Mouse (Mus musculus) cerebellum, adult 11-12 months (tissue): Measurements from ENCODE around the gene Mgat4e.

Experiments
- DNase-seq: peaks from one replicate; pipeline ENCODE4 v3.0.0; 2022

The Mgat4e gene

DNA sequence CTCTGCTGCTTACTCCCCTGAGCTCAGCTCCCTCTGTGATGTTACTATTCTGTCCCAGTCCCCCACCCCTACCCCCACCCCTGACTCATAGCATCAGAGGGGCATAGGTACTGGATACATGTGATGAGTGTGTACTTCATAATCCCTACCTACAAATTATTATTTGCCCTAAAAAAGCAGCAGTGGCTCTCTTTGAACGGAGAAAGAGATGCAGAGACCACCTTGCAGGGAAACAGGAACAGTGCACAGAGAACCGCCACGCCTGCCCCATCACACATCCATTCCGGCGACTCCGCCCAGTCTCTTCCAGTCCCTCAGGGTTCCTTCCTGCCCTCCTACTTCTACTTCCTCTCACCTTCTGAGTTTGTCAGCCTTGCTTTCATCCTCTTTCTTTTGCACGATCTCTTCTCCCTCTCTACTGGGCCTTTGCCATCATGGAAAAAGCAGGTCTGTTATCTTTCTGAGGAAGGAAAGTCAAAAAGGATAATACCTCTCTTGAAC, at the start of gene Mgat4e:
Gene Mgat4e (minus strand): TSS at position 51 of the 501 bp plus-strand sequence.
- DNase-seq = no peak

GRCm38 (mm10) chr1:134597339-134598054, 48.0 kb upstream of the Mgat4e start:
- no peak for DNase-seq

GRCm38 (mm10) chr1:134591773-134592172, 42.3 kb upstream of the Mgat4e start:
- DNase-seq = no peak

DNA sequence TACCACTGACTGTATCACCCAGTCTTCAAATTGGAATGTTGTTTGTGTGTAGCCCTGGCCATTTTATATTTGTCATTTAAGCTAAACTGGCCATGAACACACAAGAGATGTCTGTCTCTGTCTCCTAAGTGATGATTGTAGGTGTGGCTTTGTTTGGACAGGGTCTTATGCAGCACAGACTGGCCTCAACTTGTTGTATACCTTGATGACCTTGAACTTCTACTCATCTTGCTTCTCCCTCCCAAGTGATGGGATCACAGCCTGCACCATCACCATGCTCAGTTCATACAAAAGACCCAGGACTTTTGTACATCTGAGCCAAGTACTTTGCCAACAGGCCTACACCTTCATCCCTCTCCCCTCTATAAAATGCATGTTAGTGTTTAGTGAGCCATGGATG, 40.2 kb upstream of the Mgat4e start:
- DNase-seq = no peak

DNA sequence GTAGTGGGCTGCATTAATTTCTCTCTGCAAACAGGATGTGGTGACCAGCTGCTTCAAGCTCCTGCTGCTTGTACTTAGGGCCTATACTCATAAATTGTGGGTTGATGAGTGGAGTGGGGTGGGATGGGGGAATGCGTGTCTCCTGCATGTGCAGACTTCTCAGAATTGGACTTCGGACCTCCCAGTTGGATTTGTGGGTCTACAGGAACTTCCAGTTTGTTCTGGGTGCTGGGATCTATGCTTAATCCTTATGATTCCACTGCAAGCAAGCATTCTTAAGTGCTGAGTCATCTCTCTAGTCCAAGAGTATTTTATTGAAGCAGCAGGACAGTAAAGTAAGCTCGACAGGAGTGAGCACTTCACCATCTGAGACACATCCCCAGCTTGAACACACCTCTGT, 34.1 kb upstream of the Mgat4e start:
- DNase-seq = no peak

GRCm38 (mm10) chr1:134580796-134581195, 31.3 kb upstream of the Mgat4e start:
- no peak for DNase-seq

GRCm38 (mm10) chr1:134577384-134578120, 28.1 kb upstream of the Mgat4e start:
- no peak for DNase-seq

GRCm38 (mm10) chr1:134573932-134574315, 24.4 kb upstream of the Mgat4e start:
- no peak for DNase-seq

GRCm38 (mm10) chr1:134573300-134573931, 23.9 kb upstream of the Mgat4e start:
- DNase-seq = no peak

- DNase-seq = no peak
These were observed 21.1 kb upstream of the Mgat4e start for GRCm38 (mm10) chr1:134570631-134571030.

DNA sequence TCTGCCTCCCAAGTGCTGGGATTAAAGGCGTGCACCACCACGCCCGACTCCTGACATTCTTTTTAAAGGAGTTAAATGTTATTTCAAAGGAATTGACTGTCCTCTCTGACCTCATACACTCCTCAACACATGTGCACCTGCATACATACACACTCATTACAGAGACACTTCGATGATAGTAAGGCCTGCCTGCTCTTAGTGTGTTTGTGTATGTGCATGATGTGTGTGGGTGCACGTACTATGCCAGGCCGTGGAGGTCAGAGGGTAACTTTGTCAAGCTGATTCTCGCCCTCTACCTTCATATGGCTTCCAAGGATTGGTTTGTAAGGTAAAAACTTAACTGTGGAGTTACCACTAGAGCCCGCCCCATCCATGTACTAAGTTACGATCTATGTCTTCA, 20.7 kb upstream of the Mgat4e start:
- DNase-seq = no peak

- DNase-seq = no peak
These were observed 18.0 kb upstream of the Mgat4e start for GRCm38 (mm10) chr1:134567511-134567910.

DNA sequence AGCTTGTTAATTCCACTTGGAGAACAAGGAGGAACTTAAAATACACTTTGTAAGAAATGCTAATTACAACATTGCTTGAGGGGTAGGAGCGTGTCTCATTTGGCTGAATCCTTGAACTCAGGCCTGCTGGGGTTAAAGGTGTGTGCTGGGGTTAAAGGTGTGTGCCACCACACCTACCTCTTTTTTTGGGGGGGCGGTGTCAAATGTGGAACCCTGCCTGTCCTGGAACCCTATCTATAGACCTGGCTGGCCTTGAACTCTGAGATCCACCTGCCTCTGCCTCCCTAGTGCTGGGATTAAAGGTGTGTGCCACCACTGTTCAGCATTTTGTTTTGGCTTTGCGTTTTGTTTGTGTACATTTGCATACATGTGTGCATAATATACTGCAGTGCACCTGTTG, 14.2 kb upstream of the Mgat4e start:
- no peak for DNase-seq

DNA sequence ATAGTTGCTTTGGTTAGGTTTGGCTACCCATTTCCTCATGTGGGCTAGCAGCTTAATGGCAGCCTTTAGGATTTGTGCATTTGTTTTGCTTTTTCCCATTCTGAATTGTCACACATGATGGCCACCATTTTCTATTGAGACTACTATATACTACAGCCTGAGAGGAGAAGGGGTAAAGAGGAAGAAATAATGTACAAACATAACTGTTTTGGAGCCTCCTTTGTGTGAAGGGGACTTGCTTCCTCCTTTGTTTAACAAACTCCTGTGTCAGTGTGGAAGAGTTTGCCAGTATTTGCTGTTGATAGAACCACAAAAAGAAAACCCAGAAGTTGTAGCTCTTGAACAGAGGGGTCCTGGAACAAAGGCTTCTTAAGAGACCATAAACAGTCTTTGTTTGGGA, 13.0 kb upstream of the Mgat4e start:
- DNase-seq = no peak

GRCm38 (mm10) chr1:134561770-134562143, 12.3 kb upstream of the Mgat4e start:
- DNase-seq = no peak

DNA sequence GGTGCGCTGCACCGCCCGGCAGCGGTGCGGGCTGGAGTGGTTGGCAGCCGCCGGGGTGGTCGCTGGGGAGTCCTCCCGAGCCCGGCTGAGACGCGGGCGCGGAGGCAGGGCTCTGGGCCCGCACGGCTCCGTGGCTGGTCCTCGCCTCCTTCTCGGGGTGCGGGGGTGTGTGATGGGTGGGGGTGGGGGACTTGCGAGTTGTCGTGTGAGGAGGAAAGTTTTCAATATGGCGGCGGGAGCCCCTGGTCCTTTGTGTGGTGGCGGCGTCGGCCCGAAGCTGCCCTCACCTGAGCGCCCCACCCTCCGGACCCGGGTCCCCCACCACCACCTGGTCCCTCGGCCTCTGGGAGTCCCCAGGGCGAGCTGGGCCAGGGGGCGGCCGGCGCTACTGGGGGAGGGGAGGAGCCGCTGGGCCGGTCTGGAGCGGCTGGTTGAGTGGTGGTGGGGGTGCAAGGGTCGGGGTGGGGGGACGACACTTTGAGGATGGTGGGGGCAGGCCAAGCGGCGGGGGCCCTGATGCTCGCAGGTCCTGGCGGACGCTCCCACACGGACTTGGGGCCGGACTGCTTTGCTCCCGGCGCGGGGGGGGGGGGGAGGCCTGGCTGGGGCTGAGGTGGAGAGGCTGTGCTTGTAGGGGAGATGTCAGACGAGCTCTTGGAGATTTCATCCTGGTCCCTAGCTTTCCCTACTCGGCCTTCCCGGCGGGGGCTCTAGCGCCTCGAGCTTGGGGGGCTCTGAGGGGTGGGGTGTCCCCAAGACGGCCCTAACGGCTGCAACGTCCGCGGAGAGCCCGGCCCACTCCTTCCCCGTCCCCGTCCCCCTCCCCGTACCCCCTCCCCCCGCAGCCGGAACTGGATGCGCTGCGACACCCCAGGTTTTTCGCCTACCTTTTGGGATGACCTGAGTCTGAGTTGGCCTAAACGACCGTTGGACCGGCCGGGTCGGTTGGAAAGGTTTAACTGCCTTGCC, 11.6 kb upstream of the Mgat4e start:
- peak; percentile 54 for DNase-seq

DNA sequence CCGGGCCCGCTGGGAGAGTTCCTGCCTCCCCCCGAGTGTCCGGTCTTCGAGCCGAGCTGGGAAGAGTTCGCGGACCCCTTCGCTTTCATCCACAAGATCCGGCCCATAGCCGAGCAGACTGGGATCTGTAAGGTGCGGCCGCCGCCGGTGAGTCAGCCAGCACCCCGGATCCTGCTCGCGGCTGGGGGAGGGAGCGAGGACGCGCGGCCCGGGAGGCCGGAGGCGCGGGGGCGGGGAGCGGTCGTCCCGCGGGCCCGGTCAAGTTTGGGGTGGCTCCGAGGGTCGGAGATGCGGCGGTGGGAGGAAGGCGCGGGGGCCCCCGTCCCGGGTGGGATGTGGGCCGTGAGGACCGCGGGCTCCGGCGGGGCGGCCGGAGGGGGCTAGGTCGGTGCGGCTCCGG, 10.9 kb upstream of the Mgat4e start:
- DNase-seq = no peak

DNA sequence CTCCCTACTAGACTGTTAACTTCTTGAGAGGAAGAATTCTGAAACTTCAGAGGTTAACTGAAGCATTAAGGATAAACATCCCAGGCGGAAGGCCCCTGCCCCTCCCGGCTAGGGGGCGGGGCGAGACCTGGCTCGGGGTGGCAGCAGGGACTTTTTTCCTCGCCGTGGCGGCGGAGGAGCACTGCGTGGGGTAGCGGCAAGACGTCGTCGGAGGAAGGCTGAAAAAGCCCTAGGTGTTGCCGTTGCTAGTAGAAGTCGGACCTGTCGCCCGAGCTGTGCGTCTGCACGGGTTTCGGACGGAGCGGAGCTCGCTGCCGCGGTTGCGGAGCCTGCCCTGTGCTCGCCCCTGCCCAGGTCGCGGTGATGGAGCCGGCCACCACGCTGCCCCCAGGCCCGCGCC, 10.5 kb upstream of the Mgat4e start, which contains the start of gene Kdm5b:
Gene Kdm5b (plus strand): TSS at position 196 of the 400 bp plus-strand sequence.
- peak; percentile 86 for DNase-seq

DNA sequence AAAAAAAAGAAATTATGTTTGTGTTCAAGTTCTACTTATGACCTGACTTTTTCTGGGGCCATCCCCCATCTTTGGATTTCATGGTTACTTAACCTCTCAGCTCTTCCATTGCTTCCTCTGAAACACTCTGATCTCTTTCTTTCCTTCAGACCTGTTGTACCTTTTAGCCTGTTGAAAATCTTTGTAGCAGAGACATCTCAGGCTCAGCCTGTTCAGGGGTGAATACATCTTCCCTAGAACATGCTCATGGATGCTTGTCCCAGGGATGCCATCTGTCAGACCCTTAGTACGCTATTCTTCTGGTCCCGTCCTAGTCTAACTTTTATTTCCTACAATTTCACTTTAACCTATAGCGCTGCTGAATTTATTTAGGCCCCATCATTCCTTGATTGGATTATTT, 9.7 kb upstream of the Mgat4e start:
- no peak for DNase-seq

DNA sequence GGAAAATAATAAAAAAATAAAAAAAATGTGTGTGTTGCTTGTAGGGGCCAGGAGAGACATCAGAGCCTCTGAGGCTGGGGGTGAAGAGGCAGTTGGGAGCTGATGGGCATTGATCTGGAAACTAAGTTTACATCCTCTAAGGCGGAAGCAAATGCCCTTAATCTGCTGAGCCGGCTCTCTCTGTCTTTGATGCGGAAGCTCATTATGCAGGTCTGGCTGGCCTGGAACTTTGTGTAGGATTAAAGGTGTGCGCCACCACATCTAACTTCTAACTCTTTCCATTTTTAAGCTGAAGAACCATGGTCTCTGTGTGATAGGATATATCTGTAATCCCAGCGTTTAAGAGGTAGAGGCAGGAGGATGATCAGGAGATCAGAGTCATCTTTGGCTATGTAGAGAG, 9.0 kb upstream of the Mgat4e start:
- no peak for DNase-seq

GRCm38 (mm10) chr1:134556671-134557218, 7.3 kb upstream of the Mgat4e start:
- peak; percentile 97 for DNase-seq
